Mouse (Mus musculus): ENCODE results near the gene Thnsl2.

The Thnsl2 gene

DNA sequence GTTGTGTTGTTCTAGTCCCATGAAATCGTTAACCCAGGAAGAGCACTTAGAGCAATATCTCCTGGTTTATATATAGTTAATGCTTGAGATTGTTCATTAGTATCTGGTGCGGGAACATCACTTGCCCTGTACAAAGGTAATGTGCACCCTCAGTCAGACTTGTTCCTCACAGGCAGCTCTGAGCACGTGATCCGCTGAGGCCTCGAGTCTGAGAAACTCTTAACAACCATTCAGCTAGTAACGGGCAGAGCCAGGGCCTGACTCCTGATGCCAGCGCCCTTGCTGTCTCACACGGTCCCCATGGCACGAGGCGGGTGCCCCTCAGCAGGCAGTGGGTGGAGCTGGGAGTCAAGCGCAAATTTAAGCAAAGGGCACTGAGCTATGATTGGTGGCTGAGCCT is 10.7 kb downstream of the Thnsl2 start:
- DNase-seq (ENCODE audit: extremely low read depth, low read depth) = no peak

DNA sequence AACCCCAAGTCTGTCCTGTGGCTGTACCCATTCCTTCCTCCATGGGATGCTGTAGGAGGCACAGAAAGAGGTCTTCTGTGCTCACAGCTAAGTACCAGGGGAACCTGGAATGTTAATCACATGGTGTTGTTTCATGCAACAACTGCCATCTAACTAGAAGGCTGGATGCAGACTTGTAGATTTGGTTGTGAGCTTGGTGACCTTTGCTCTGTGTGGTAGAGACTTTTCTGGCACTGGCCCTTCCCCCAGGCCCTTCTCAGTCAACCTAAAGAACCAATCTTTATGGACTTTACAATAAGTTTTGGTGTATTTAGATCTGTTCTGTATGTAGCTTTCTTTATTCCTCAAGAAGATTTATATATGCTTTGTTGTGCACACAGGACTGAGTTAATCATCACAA is 13.2 kb downstream of the Thnsl2 start:
- DNase-seq (ENCODE audit: extremely low read depth, low read depth) = no peak

DNA sequence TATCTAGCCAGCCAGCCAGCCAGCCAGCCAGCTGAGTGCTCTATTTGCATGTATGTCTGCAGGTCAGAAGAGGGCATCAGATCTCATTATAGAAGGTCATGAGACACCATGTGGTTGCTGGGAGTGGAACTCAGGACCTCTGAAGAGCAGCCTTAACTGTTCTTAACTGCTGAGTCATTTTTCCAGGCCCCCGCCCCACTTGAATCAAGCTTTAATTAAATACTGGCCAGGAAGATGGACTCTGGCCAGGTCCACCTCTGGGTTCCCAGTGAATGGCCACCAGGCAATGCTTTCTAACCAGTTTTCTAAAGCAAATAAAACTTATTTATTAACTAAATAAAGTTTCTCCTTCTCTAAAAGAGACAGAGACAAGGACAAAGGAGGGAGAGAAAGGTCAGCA is 14.0 kb downstream of the Thnsl2 start:
- DNase-seq (ENCODE audit: extremely low read depth, low read depth) = no peak

DNA sequence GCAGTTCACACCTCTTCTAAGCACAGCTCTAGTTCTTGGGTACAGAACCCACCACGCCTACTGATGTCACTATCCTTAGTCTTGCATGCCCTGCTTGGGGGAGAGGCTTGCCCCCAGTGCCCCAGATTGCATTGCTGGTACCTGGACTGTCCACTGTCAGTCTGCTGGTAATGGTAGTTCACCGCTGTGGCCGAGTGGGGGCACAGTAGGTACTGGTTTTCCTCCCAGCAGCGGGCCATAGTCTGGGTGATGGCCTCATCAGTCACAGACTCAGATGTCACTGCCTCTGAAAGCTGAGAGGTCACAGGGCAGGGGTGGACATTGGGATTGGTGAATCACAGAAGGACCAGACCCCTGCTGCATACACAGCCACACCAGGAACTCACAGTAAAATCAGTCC is 15.2 kb downstream of the Thnsl2 start:
- no peak for DNase-seq (ENCODE audit: extremely low read depth, low read depth)

DNA sequence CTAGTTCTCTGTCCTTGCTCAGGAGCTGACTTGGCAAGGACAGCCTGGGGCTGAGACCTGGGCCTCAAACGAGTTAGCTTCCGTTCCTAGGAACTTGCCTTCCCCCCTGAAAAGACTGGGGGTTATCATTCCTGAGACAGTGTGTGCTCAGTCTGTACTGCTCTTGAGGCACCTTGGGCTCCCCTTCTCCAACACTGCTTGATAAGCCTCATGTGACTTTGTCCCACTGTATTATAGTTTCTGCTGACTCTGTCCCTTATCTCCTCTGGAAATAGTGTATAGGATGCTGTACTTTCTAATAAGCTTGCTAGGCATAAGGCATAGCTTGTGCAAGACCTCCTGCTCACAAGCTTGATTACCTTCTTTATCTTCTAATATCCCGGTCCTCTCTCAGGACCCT is 17.9 kb downstream of the Thnsl2 start:
- DNase-seq (ENCODE audit: extremely low read depth, low read depth) = no peak

DNA sequence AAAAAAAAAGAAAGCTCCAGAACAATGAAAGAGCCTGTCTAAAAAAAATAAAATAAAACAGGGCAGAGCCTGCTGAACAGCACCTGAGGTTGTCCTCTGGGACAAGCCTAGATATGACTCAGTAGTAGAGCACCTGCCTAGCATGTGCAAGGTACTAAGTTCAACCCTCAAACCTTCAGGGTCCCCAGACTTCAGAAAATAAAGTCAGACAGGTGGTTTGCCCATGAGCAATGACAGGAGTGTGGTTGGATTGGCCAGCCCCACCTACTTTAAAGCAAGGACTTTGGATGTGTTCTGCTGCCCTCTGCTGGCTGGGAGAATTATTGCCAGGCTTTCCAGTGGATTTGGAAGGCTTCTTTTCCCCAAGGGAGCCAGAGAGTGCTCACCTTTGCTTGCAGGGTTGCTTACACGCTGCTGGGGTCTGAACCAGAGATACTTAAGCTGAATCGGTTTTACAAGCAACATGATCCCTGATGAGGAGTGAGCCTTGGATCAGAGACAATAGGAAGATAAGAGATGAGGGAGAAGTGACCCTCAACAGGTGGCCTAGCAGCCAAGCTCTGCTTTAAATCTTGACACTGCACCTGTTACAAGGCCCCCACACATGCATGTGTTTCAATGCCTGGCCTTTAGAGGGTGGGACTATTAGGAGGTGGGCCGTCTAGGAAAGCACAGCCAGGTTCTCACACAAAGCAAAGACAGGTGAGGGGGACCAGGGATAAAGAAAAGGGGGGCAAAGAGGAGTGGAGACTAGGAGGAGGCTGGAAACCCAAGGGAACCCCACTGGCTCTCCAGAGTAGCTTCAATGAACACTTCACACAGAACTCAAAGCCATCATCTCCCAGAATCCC is 19.0 kb downstream of the Thnsl2 start:
- DNase-seq (ENCODE audit: extremely low read depth, low read depth) = peak; percentile 15

DNA sequence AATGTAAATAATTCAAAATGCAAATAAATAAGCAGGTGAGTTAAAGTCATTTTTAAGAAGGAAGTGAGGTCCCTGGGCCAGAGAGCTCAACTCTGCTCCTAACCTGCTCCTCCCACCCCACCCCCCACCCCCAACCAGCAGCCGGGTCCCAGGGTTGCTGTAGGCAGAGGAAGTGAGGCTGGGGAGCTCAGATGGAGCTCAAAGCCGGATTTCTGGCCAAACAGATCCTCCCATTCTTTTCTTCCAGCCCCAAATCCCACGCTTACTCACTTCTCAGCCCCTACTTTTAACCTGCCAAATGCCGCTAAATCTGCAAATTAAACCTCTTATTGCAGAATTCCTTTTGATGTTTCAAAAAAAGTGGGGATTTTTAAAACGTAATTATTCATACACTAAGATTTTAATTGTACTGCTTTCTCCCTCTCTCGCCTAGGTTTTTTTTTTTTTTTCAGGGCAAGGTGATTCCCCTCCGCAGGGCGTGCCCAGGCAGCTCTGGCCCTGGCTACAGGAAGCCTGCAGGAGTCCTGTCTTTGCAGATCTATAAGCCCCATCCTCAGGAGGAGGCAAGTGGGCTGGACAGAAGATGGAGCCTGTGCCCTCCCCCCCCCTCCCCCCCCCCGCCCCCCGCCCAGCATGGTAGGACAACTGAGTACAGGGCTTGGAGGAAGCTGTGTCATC is 24.5 kb downstream of the Thnsl2 start:
- DNase-seq (ENCODE audit: extremely low read depth, low read depth) = no peak

DNA sequence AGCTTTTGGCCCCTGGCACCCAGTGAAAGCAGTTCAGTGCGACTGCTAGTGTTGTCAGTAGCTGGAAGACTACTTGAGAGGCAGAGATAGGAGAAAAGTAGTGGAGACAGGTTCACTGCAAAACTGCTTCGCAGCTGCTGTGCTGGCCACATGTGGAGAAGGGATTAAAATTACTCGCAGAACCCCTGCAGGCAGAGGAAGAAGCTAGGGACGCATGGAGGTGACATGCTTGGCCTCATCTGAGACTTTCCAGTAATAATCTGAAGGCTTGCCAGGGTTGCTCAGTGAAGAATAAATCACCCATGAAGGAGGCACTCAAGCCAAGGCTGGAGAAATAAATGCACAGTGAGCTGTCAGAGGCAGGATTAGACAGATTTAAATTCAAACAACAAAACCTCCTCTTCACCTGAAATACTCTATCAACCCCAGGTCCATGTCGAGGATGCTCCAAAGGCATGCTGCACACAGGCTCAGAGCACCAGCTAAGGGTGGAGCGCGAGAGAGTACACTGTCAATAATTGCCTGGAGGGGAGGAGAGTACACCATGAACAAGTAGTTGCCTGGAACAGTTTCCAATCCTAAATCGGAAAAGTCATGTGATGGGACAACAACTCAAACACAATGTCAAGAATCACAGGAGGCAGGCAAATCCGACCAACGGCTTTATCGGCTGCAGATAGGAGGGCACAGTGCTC is 32.7 kb downstream of the Thnsl2 start:
- no peak for DNase-seq (ENCODE audit: extremely low read depth, low read depth)

DNA sequence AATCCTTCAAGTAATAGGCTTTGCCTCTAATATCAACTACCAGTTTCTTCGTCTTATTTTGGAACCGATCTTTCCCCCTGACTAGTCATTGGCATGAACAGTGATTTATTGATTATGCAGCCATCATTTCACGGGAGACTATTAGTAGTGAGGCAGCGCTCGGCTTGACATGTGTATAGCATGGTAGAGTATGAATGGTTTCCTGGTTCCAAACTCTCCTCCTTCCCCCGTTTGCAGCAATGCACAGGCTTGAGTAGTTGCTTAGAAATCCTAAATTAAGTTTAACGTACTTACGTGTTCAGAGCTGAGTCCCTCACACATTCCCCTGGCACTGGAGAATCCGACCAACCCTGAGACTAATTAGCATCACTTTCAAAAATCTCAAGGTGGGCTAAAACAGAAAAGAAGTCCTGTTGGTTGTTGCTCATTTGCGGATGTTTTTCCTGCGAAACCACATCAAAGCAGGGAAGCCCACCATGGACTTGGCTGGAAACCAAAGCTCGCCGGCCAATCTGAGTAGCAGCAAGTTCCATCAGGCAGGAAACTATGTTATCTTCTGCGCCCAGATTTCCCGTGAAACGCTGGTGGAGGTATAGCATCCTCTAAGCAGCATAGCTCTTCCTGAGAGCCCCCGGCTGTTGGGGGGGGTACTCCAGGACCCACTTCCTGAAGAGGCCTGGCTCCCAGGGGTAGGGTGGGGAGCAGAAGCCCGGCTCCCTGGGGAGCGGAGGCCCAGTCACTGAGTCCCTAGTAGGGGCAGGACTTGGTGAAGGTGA is 37.9 kb downstream of the Thnsl2 start:
- DNase-seq (ENCODE audit: extremely low read depth, low read depth) = peak; percentile 2

DNA sequence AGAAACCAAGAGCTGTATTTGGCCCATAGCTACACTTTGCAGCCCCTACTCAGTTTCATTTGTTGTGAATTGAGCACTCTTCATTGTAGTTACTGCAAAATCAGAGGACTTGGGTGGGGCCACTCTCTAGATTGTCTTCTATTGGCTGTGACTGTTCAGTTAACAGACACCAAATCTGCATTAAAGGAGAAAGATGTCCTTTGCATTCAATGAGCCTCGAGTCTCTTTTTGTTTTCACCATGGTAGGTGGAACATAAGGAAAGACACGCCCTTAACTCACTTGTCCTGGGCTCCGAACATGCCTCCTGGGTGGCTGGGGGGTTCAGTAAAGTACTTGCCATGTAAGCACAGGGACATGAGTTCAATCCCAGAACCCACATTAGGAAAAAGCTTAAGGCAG is 48.1 kb downstream of the Thnsl2 start:
- no peak for DNase-seq (ENCODE audit: extremely low read depth, low read depth)

DNA sequence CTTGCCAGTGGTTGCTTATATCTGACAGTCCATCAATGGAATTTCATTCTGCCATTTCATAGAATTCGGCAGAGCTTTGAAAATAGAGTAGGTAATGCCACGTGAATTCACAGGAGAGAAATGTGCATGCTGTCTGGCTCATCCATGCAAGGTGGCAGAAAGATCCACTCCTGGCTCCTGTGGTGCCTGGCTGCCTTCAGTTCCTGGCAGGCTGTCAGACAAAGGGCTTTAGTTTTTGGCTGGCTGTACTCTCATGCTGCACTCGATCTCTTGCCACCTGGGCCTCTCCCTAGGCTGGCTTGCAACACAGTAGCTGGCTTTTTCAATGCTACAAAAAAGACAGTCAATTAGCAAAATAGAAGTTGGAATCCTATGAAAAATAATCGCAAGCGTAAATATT is 49.5 kb downstream of the Thnsl2 start:
- DNase-seq (ENCODE audit: extremely low read depth, low read depth) = no peak

DNA sequence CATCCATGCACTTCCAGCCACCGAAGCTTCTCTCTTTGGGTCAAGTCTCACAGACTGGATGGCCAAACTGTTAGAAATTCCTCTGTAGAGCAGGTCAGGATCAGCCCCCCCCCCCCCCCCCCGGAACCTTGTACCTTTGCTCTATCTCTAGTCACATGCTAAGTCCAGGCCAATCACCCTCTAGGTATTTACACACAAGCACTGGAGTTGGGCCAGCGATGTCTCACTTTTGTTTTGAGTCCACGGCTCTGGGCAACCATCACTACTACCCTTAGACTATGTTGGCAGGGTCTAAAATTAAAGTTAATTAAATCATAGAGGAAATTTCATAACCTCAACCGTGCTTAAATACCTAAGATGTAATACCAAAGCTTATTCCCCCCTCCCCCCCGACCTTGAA is 50.6 kb downstream of the Thnsl2 start:
- no peak for DNase-seq (ENCODE audit: extremely low read depth, low read depth)

DNA sequence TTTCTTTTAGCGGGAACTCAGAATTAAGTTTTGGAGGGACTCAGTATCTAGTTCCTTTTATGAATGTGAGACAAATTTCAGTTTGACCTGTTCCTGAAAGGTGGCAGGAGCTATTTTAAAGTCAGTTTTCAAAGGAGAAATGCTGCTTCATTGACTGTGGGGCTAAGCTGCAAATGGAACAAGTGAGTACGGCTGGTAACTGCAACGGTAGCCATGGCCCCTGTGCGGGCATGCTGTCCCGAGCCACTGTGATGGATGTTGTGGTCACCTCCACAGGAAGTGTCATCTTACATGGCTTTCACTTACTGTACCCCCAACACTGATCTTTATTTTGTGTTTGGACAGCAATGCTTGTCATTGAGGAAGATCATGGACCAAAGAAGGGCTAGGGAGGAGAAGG is 53.8 kb downstream of the Thnsl2 start:
- DNase-seq (ENCODE audit: extremely low read depth, low read depth) = no peak

DNA sequence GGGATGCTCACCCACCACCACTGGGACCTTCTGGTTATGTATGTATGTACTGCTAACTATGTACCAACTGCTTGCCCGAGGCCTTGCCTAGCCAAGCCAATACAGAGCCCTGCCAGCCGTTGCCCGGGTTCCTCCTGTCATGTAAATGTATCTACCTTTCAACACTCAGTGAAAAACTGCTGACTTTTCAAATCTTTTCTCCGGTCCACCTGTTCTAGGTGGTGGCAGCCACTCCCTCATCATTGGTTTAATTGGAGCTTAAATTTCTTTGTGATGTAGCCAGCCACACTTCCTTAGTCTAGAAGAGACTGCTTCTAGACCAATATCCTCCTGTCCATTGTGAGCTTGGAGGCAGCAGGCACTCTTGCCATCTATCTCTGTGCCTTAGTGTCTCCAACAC is 54.5 kb downstream of the Thnsl2 start:
- no peak for DNase-seq (ENCODE audit: extremely low read depth, low read depth)

DNA sequence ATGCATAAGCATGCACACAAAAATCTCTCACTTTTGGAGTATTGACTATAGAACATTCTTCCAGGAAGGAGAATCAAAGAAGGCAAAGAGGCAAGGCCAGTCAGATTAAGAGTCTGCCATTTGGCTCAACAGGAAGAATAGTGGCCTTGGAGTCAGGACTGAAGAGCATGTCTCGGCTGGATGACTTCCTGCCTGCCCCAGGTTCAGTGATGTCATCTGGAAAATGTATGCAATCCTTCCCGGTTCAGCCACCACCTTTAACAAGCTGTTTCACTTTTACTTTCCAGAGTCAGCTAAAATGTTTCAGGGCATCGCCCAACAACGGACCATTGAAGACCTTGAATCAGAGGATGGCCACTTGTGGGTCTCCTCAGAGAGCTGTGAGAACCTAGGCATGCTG is 55.2 kb downstream of the Thnsl2 start:
- no peak for DNase-seq (ENCODE audit: extremely low read depth, low read depth)

DNA sequence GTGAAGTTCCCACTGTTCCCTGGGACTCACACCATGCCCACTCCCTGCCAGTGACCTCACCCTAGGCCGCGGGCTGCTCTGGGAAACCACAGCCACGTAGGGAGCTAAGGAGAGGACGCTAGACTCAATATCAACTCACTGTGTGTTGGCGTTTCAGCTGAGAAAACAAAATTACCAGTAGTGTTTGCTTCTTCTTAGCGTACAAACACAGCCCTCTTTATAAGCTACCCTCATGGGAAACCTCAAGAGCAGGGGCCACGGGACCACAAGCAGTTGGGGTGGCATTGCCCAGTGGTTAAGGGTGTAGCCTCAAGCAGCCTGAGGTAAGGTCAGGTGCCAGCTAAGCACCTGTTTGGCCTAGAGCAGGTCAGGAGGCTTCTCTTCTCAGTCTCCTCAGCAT is 60.8 kb downstream of the Thnsl2 start:
- DNase-seq (ENCODE audit: extremely low read depth, low read depth) = no peak

DNA sequence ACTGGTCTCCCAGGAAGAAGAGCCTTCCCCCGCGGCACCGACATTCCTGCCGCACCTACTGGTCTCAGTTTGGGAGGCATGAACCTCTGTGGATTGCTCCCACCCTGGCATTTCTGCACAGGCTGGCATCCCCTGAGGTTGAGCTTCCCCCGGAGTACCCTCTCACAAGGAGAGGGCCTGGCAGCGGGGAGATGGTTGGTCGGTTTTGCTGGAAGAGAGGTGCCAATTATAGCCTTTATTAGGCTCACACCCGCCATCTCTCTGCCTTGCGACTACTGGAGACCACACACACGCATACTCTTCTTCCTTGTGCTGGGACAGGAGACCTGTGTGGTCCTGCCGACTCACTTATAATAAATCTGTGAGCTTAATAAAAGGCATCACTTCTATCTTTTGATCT is 62.2 kb downstream of the Thnsl2 start:
- DNase-seq (ENCODE audit: extremely low read depth, low read depth) = no peak

DNA sequence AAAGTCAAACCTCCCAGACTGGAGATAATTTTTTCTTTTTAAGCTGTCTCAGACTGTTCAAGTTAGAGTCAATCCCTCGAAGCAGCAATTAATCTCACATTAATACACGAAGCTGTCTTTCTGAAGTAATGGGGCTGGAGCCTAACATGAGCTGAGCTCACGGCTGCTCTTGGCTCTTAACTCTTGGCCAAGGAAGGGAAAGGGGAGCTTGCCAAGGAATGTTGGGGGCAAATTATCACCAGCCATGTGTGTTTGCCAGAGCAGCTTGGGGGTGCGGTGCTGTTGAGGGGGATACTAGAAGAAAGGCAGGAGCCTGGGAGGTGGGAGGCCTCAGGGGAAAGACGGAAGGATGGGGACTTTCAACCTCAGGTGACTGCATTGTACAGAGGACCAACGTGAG is 63.0 kb downstream of the Thnsl2 start:
- no peak for DNase-seq (ENCODE audit: extremely low read depth, low read depth)
